28 mouse cellular contexts compared by ENCODE assay signal in the genomic region with DNA sequence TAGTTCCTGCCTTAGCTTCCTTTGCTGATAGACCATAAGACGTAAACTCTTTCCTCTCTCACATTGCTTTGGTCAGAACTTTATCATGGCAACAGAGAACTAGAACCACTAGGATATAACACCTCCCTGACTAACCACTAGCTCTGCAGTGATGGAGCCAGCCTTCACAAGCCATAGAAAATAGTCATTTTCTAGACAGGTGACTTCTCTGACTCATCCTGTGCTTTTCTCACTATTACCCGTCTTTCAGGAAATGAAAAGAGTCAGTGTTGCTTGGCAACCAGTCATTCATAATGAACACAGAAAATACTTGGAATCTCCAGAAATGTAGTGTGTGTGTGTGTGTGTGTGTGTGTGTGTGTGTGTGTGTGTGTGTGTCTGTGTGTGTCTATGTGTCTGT. TPM values are rescaled to one million over a fixed set of nuclear protein-coding genes. Genes with fewer than 3 reads are reported as not detected.
DNase-seq lines count a peak whose midpoint lies in the region; ATAC-seq and TF ChIP-seq lines count a peak whose summit lies in the region.
"Had no signal": no experiment of that assay in that cellular context is flagged by ENCODE, and none has a peak within 500 bp of the region (broad histone marks: within the 10 kb centered on the region; RNA-seq: fewer than 3 reads in every experiment).

No protein-coding gene starts in this region.

- H3K36me3 ChIP-seq in hindbrain, postnatal 0 days (ENCODE audit: insufficient read depth, low read length), result no peaks in the 10 kb centered on the region
- no peaks in the 10 kb centered on the region for H3K36me3 ChIP-seq in hindbrain, embryonic 10.5 days
- H3K36me3 ChIP-seq in CH12.LX (replicated peaks in 1 of 2; ENCODE audit: control insufficient read depth in 1 of 2, insufficient read depth in 1 of 2, low read length in 1 of 2), result no peaks in the 10 kb centered on the region
- no peaks in the 10 kb centered on the region for H3K36me3 ChIP-seq in liver, postnatal 0 days (replicated peaks; ENCODE audit: insufficient read depth, low read length)
- H3K36me3 ChIP-seq: limb, embryonic 12.5 days; liver, embryonic 15.5 days; lung, embryonic 15.5 days; neural tube, embryonic 13.5 days had no signal

- H3K4me3 ChIP-seq in hindbrain, postnatal 0 days (ENCODE audit: low read length), result no peak overlapping the region
- H3K4me3 ChIP-seq in hindbrain, embryonic 10.5 days, result no peak overlapping the region
- no peak overlapping the region for H3K4me3 ChIP-seq in CH12.LX (replicated peaks in 1 of 3; ENCODE audit: low read depth in 2 of 3, low read length in 2 of 3, poor library complexity in 1 of 3)
- no peak overlapping the region for H3K4me3 ChIP-seq in liver, postnatal 0 days (ENCODE audit: low read depth, low read length)
- H3K4me3 ChIP-seq: left cerebral cortex, adult 2 months; limb, embryonic 12.5 days; liver, embryonic 15.5 days; lung, embryonic 15.5 days; megakaryocyte, embryonic 14.5 days; neural tube, embryonic 13.5 days had no signal

- 0 out of 2 replicates have a peak, but pooled peaks have one; percentile 29 for ATAC-seq in hindbrain, postnatal 0 days
- ATAC-seq in liver, postnatal 0 days, result no peak
- ATAC-seq: forebrain, embryonic 16.5 days; hindbrain, embryonic 16.5 days; intestine, postnatal 0 days had no signal

- no peaks in the 10 kb centered on the region for H3K27me3 ChIP-seq in hindbrain, postnatal 0 days (ENCODE audit: insufficient read depth, low read length)
- no peaks in the 10 kb centered on the region for H3K27me3 ChIP-seq in hindbrain, embryonic 10.5 days (ENCODE audit: insufficient read depth, poor library complexity, severe bottlenecking)
- no peaks in the 10 kb centered on the region for H3K27me3 ChIP-seq in CH12.LX (replicated peaks)
- no peaks in the 10 kb centered on the region for H3K27me3 ChIP-seq in liver, postnatal 0 days (ENCODE audit: insufficient read depth, low read length)
- H3K27me3 ChIP-seq: limb, embryonic 12.5 days; liver, embryonic 15.5 days; lung, embryonic 15.5 days; megakaryocyte, embryonic 14.5 days; neural tube, embryonic 13.5 days had no signal

- H3K79me2 ChIP-seq in CH12.LX (replicated peaks; ENCODE audit: control insufficient read depth, extremely low read depth, insufficient read depth, poor library complexity, severe bottlenecking), result no peaks in the 10 kb centered on the region

- peak; percentile 85 for TF ChIP-seq EP300 in CH12.LX (IDR thresholded peaks at IDR 0.05; ENCODE audit: low read length)
- no peak for TF ChIP-seq EP300 in liver, postnatal 0 days (IDR thresholded peaks at IDR 0.05; ENCODE audit: low read depth)

- in situ Hi-C loops in CH12.LX (cut with MboI; ENCODE audit: low pct_ligation_motif_present, low pct_unique_long_range_greater_than_20kb, low sequenced_read_pairs), result no loop called here

- H3K4me2 ChIP-seq in hindbrain, postnatal 0 days (ENCODE audit: low read depth, low read length), result no peak overlapping the region
- no peak overlapping the region for H3K4me2 ChIP-seq in CH12.LX (ENCODE audit: insufficient read depth, low read depth, poor library complexity, severe bottlenecking)
- no peak overlapping the region for H3K4me2 ChIP-seq in liver, postnatal 0 days (ENCODE audit: low read depth, low read length)
- H3K4me2 ChIP-seq: limb, embryonic 12.5 days; liver, embryonic 15.5 days; lung, embryonic 15.5 days; neural tube, embryonic 13.5 days had no signal

- 0 out of 2 replicates have a peak, but pooled peaks cover 3% of the 10 kb centered on the region for H3K4me1 ChIP-seq in hindbrain, postnatal 0 days (ENCODE audit: insufficient read depth, low read length)
- H3K4me1 ChIP-seq in hindbrain, embryonic 10.5 days (replicated peaks), result peaks cover 10% of the 10 kb centered on the region
- H3K4me1 ChIP-seq in CH12.LX (ENCODE audit: control insufficient read depth in 1 of 2, insufficient read depth in 2 of 2), result peaks cover 18 to 39% of the 10 kb centered on the region in 2 experiments
- H3K4me1 ChIP-seq in liver, postnatal 0 days (ENCODE audit: insufficient read depth), result no peaks in the 10 kb centered on the region; the same call in 1 of the 2 replicates
- H3K4me1 ChIP-seq: liver, embryonic 15.5 days; lung, embryonic 15.5 days had no signal

- 50% methylated on average over 2 of the region's 2 CpGs for WGBS in hindbrain, postnatal 0 days
- 67% methylated on average over 2 of the region's 2 CpGs for WGBS in hindbrain, embryonic 10.5 days
- 59% methylated on average over 2 of the region's 2 CpGs for WGBS in liver, postnatal 0 days (ENCODE audit: insufficient replicate concordance)

- dilution Hi-C loops in CH12.LX (cut with MboI; ENCODE audit: extremely low pct_ligation_motif_present, extremely low pct_unique_long_range_greater_than_20kb, low sequenced_read_pairs), result no loop called here

- H3K9me3 ChIP-seq in hindbrain, postnatal 0 days (ENCODE audit: low read length), result no peaks in the 10 kb centered on the region
- H3K9me3 ChIP-seq in hindbrain, embryonic 10.5 days, result no peaks in the 10 kb centered on the region
- no peaks in the 10 kb centered on the region for H3K9me3 ChIP-seq in CH12.LX (replicated peaks; ENCODE audit: low read length)
- no peaks in the 10 kb centered on the region for H3K9me3 ChIP-seq in liver, postnatal 0 days (ENCODE audit: low read length)
- H3K9me3 ChIP-seq: limb, embryonic 12.5 days; liver, embryonic 15.5 days; lung, embryonic 15.5 days; megakaryocyte, embryonic 14.5 days; neural tube, embryonic 13.5 days had no signal

- H3K9ac ChIP-seq in hindbrain, postnatal 0 days (replicated peaks; ENCODE audit: low read length), result no peak overlapping the region
- H3K9ac ChIP-seq in CH12.LX (ENCODE audit: insufficient read depth, low read depth), result no peak overlapping the region
- H3K9ac ChIP-seq in liver, postnatal 0 days (replicated peaks), result no peak overlapping the region
- H3K9ac ChIP-seq: limb, embryonic 12.5 days; liver, embryonic 15.5 days; lung, embryonic 15.5 days; neural tube, embryonic 13.5 days had no signal

- TF ChIP-seq CTCF in hindbrain, postnatal 0 days (IDR thresholded peaks at IDR 0.05; ENCODE audit: low read depth), result no peak
- no peak for TF ChIP-seq CTCF in CH12.LX (conservative IDR thresholded peaks at IDR 0.05 in 1 of 2, IDR thresholded peaks at IDR 0.05 in 1 of 2; ENCODE audit: low read depth in 2 of 2, low read length in 2 of 2)
- TF ChIP-seq CTCF in liver, postnatal 0 days (IDR thresholded peaks at IDR 0.05; ENCODE audit: low read depth), result no peak

- TF ChIP-seq POLR2A in CH12.LX (IDR thresholded peaks at IDR 0.05; ENCODE audit: low read depth, low read length), result no peak

- no peak overlapping the region for H3K27ac ChIP-seq in hindbrain, postnatal 0 days
- no peak overlapping the region for H3K27ac ChIP-seq in hindbrain, embryonic 10.5 days
- no peak overlapping the region for H3K27ac ChIP-seq in CH12.LX (ENCODE audit: insufficient read depth, low read depth)
- no peak overlapping the region for H3K27ac ChIP-seq in liver, postnatal 0 days (ENCODE audit: low read depth)
- H3K27ac ChIP-seq: left cerebral cortex, adult 2 months; limb, embryonic 12.5 days; liver, embryonic 15.5 days; lung, embryonic 15.5 days; neural tube, embryonic 13.5 days had no signal

- DNase-seq in hindbrain, postnatal 0 days (ENCODE audit: low spot score), result no peak
- DNase-seq in hindbrain, embryonic 10.5 days (ENCODE audit: low spot score), result no peak
- DNase-seq in 416B (ENCODE audit: low read depth) (peak; percentile 72), CH12.LX (ENCODE audit: extremely low read depth) (peak; percentile 78)
- peak; percentile 87 for DNase-seq in induced T-regulatory cell, adult 2 months (ENCODE audit: low read depth)
- no peak for DNase-seq in liver, postnatal 0 days
- DNase-seq in frontal cortex, postnatal 14 days (ENCODE audit: low spot score in 2 of 2), result no peak
- DNase-seq: adrenal gland, adult 2 months; B cell, adult 2 months; cerebellum, adult 11 months; cerebellum, adult 9-10 months; cerebellum, postnatal 36 days; gastrocnemius, postnatal 14 days; heart, postnatal 14 days; kidney, postnatal 14 days; lung, postnatal 4 days; right cerebral cortex, postnatal 4 days; thymus, adult 2 months; thymus, postnatal 36 days had no signal

- no peak for TF ChIP-seq RAD21 in CH12.LX (IDR thresholded peaks at IDR 0.05; ENCODE audit: low read depth, low read length)

TF ChIP-seq in CH12.LX, 34 proteins besides CTCF, POLR2A, EP300 and RAD21 (continues in another document):
- TF ChIP-seq TCF12 (IDR thresholded peaks at IDR 0.05; ENCODE audit: low read depth, low read length) (peak; percentile 41), JUN (IDR thresholded peaks at IDR 0.05; ENCODE audit: insufficient read depth, low read depth, low read length) (peak; percentile 87), TBP (conservative IDR thresholded peaks at IDR 0.05; ENCODE audit: low read depth, low read length) (no peak), ZMIZ1 (IDR thresholded peaks at IDR 0.05; ENCODE audit: low read depth, low read length) (no peak), USF2 (conservative IDR thresholded peaks at IDR 0.05; ENCODE audit: low read depth, low read length) (no peak), MAFK (IDR thresholded peaks at IDR 0.05; ENCODE audit: insufficient replicate concordance, low read length) (0 out of 2 replicates have a peak, but pooled peaks have one; percentile 35), SIN3A (IDR thresholded peaks at IDR 0.05; ENCODE audit: low read length) (peak; percentile 64; the same call in 1 of the 2 replicates), CHD1 (IDR thresholded peaks at IDR 0.05; ENCODE audit: low read depth, low read length) (no peak), MEF2A (IDR thresholded peaks at IDR 0.05; ENCODE audit: borderline replicate concordance, low read depth, low read length) (peak; percentile 64; the same call in 1 of the 2 replicates), GABPA (IDR thresholded peaks at IDR 0.05; ENCODE audit: insufficient replicate concordance, low read depth, low read length) (no peak), SMC3 (IDR thresholded peaks at IDR 0.05; ENCODE audit: low read depth, low read length) (no peak), MAZ (IDR thresholded peaks at IDR 0.05; ENCODE audit: low read depth, low read length) (0 out of 2 replicates have a peak, but pooled peaks have one; percentile 28), IRF4 (IDR thresholded peaks at IDR 0.05; ENCODE audit: low read depth, low read length) (peak; percentile 91), HCFC1 (IDR thresholded peaks at IDR 0.05; ENCODE audit: low read depth, low read length) (no peak), JUND (conservative IDR thresholded peaks at IDR 0.05; ENCODE audit: low read depth, low read length) (peak; percentile 91), UBTF (IDR thresholded peaks at IDR 0.05; ENCODE audit: low read depth, low read length) (no peak)

RNA-seq across cellular contexts. Expression of gene Nabp1, which starts 29.4 kb away (rescaled TPM):
- total RNA-seq in hindbrain, postnatal 0 days (2014; rRNA removed), result 3.3 and 4.1 TPM in 2 replicates
- 3.1 and 4.1 TPM in 2 replicates for polyA plus RNA-seq in hindbrain, postnatal 0 days (2015; fragmentation: Nextera tagmentation; extraction: Ambion mirVana)
- polyA plus RNA-seq in hindbrain, embryonic 10.5 days (2016; fragmentation: Nextera tagmentation; extraction: Ambion mirVana), result 6.2 and 10.2 TPM in 2 replicates
- total RNA-seq in CH12.LX (2012; rRNA removed), result 32.7 and 37.8 TPM in 2 replicates
- 51.0 and 52.0 TPM in 2 replicates for total RNA-seq in CH12.LX (2014; rRNA removed)
- 33.7 and 48.7 TPM in 2 replicates for polyA plus RNA-seq in CH12.LX (2012; ENCODE audit: insufficient read length, low read depth)
- 6.2 and 7.2 TPM in 2 replicates for polyA plus RNA-seq in liver, postnatal 0 days (2015; fragmentation: Nextera tagmentation; extraction: Ambion mirVana)

Comparison
In these comparisons a context has a peak if more than half of its experiments do, and no peak if none do; other contexts are left out.
1. DNase-seq: peak in 416B (single experiment), CH12.LX (single experiment) and induced T-regulatory cell, adult 2 months (single experiment); none in hindbrain, postnatal 0 days (single experiment), hindbrain, embryonic 10.5 days (single experiment), liver, postnatal 0 days (single experiment) and frontal cortex, postnatal 14 days (0 of 2).